Mouse (Mus musculus) heart, adult 2 months (tissue): Measurements from ENCODE around the gene Arhgef25. TPM values are rescaled to one million over a fixed set of nuclear protein-coding genes. Genes with fewer than 3 reads are reported as not detected.
"Not testable (repeated sequence)": the region's sequence is repeated elsewhere in the genome, so short reads cannot be mapped to it uniquely, and the experiment has no call there.

Experiments
- DNase-seq, 2 experiments: peaks; one replicate each; pipeline ENCODE4 v3.0.0; 2021
- H3K27ac ChIP-seq: fragments of 200-600 bp; 2 replicates; pipeline ENCODE4 v1.8.1; 2022
- H3K27me3 ChIP-seq: fragments of 200-500 bp; 2 replicates; pipeline ENCODE4 v1.6.1; 2012; ENCODE audit warnings: mild to moderate bottlenecking, low read length, inconsistent platforms, mixed read lengths; ENCODE audit not compliant: control insufficient read depth, insufficient read depth
- H3K36me3 ChIP-seq: fragments of 200-500 bp; 2 replicates; pipeline ENCODE4 v1.6.1; 2012; ENCODE audit warnings: low read length, inconsistent platforms; ENCODE audit not compliant: control insufficient read depth, insufficient read depth
- H3K4me1 ChIP-seq: fragments of 200-500 bp; 2 replicates; pipeline ENCODE4 v1.6.1; 2011; ENCODE audit warnings: low read length; ENCODE audit not compliant: control insufficient read depth, insufficient read depth
- H3K4me3 ChIP-seq: fragments of 200-600 bp; 2 replicates; pipeline ENCODE4 v1.8.1; 2022
- H3K79me2 ChIP-seq: fragments of 200-500 bp; replicated peaks from 2 replicates; pipeline ENCODE4 v1.6.1; 2012; ENCODE audit warnings: mild to moderate bottlenecking, inconsistent platforms, low read length, moderate library complexity, mixed read lengths; ENCODE audit not compliant: control insufficient read depth, insufficient read depth
- H3K9ac ChIP-seq: fragments of 200-500 bp; 2 replicates; pipeline ENCODE4 v1.6.1; 2012; ENCODE audit warnings: low read depth, mild to moderate bottlenecking, control low read depth, inconsistent platforms, low read length, mixed read lengths
- CTCF ChIP-seq: fragments of 200-600 bp; IDR thresholded peaks from 2 replicates; pipeline ENCODE4 v1.8.1; 2022; ENCODE audit warnings: antibody characterized with exemption, mild to moderate bottlenecking, moderate library complexity
- EP300 ChIP-seq: fragments of 200-500 bp; IDR thresholded peaks from 2 replicates; pipeline ENCODE4 v1.6.1; 2011; ENCODE audit warnings: low read depth, low read length, control low read depth; ENCODE audit not compliant: insufficient read depth
- POLR2A ChIP-seq: fragments of 200-500 bp; IDR thresholded peaks from 2 replicates; pipeline ENCODE4 v1.6.1; 2011; ENCODE audit warnings: mild to moderate bottlenecking, low read depth, low read length, control low read depth; ENCODE audit not compliant: insufficient read depth
- WGBS: fragments of 180-500 bp; shearing (Covaris S2); methylation state at CpG from one replicate; pipeline ENCODE4 v1.1.7; 2018; 5-methylcytosine and 5-hydroxymethylcytosine counted together
- intact Hi-C: fragments of 180-260 bp; cut with DNase I; formaldehyde crosslinking; loops from one replicate; pipeline ENCODE4 v1.15.1; 2025
- polyA plus RNA-seq: library from polyadenylated mRNA; depleted of rRNA; stranded (reverse); fragments of >200 nt; gene quantifications from 2 replicates; pipeline ENCODE4 v1.2.3, GENCODE M21; 2012
- total RNA-seq, 2 experiments: library from RNA; stranded (reverse); gene quantifications; 2 replicates each; pipeline ENCODE4 v1.2.3; 2021

Gene Arhgef25
- total and polyA plus RNA-seq, 3 experiments: 9.8 to 18.2 (median 10.1) TPM

- TF ChIP-seq EP300: no peak
- TF ChIP-seq CTCF: no peak
- Histone ChIP-seq H3K79me2 (no peaks in the 10 kb centered on the region), H3K36me3 (no peaks in the 10 kb centered on the region), H3K27me3 (peaks cover 7% of the 10 kb centered on the region; the same call in 1 of the 2 replicates), H3K27ac (no peak overlapping the region), H3K4me3 (peak overlapping the region; percentile 62), H3K9ac (no peak overlapping the region), H3K4me1 (peaks cover 3% of the 10 kb centered on the region; the same call in 1 of the 2 replicates)
- whole genome bisulfite sequencing: 14% methylated on average over 11 of the region's 11 CpGs
- DNase-seq: no peak
- intact Hi-C loops: no loop called here
These were observed 23.5 kb downstream of the Arhgef25 start for GRCm38 (mm10) chr10:127166404-127166715.

- DNase-seq: peak; percentile 66 to 68
- H3K9ac ChIP-seq: peak overlapping the region; percentile 76
- peak overlapping the region; percentile 62; the same call in 1 of the 2 replicates for H3K27ac ChIP-seq
- peaks cover 7% of the 10 kb centered on the region; the same call in 1 of the 2 replicates for H3K27me3 ChIP-seq
- no peaks in the 10 kb centered on the region for H3K79me2 ChIP-seq
- H3K36me3 ChIP-seq: no peaks in the 10 kb centered on the region
- WGBS: under 1% methylated on average over 56 of the region's 56 CpGs
- H3K4me3 ChIP-seq: peak overlapping the region; percentile 62
- TF ChIP-seq POLR2A (no peak), EP300 (no peak), CTCF (no peak)
- H3K4me1 ChIP-seq: peaks cover 3% of the 10 kb centered on the region; the same call in 1 of the 2 replicates
- intact Hi-C loops: loop anchor here (1.0 to 2.0 kb wide), 2 partner anchors 43 to 63 kb away; no protein-coding TSS in a partner anchor
These were observed 24.1 kb downstream of the Arhgef25 start for GRCm38 (mm10) chr10:127165654-127166403.

GRCm38 (mm10) chr10:127165354-127165653 is 24.6 kb downstream of the Arhgef25 start:
- Histone ChIP-seq H3K36me3 (no peaks in the 10 kb centered on the region), H3K4me1 (peaks cover 3% of the 10 kb centered on the region; the same call in 1 of the 2 replicates), H3K9ac (peak overlapping the region; percentile 76), H3K79me2 (no peaks in the 10 kb centered on the region), H3K27ac (peak overlapping the region; percentile 62), H3K4me3 (peak overlapping the region; percentile 62), H3K27me3 (peaks cover 7% of the 10 kb centered on the region; the same call in 1 of the 2 replicates)
- TF ChIP-seq CTCF: no peak
- no peak for TF ChIP-seq POLR2A
- no peak for TF ChIP-seq EP300
- intact Hi-C loops: loop anchor here (1.0 to 2.0 kb wide), 2 partner anchors 43 to 64 kb away; no protein-coding TSS in a partner anchor
- DNase-seq: no peak
- under 1% methylated on average over 42 of the region's 42 CpGs for WGBS

GRCm38 (mm10) chr10:127164631-127165353 is 25.1 kb downstream of the Arhgef25 start, which contains the start of gene B4galnt1:
TSS of gene B4galnt1 (plus strand) at chr10:127165225.
- DNase-seq: peak; percentile 84
- Histone ChIP-seq H3K4me1 (peaks cover 3% of the 10 kb centered on the region; the same call in 1 of the 2 replicates), H3K9ac (peak within 1 kb of the TSS; percentile 76), H3K79me2 (no peaks in the 10 kb centered on the region), H3K4me3 (peak within 1 kb of the TSS; percentile 62), H3K36me3 (no peaks in the 10 kb centered on the region), H3K27me3 (peaks cover 7% of the 10 kb centered on the region; the same call in 1 of the 2 replicates), H3K27ac (peak within 1 kb of the TSS; percentile 62)
- intact Hi-C loops: loop anchor here (1.0 to 2.0 kb wide), 2 partner anchors 42 to 65 kb away; no protein-coding TSS in a partner anchor
- WGBS: 4% methylated on average over 52 of the region's 52 CpGs
- no peak for TF ChIP-seq POLR2A
- TF ChIP-seq CTCF: no peak; the same call in 1 of the 2 replicates
- no peak for TF ChIP-seq EP300

GRCm38 (mm10) chr10:127164190-127164589 is 25.7 kb downstream of the Arhgef25 start:
- Histone ChIP-seq H3K4me3 (no peak overlapping the region), H3K79me2 (no peaks in the 10 kb centered on the region), H3K36me3 (no peaks in the 10 kb centered on the region), H3K27me3 (peaks cover 7% of the 10 kb centered on the region; the same call in 1 of the 2 replicates), H3K9ac (no peak overlapping the region), H3K27ac (no peak overlapping the region), H3K4me1 (peaks cover 3% of the 10 kb centered on the region; the same call in 1 of the 2 replicates)
- no peak for DNase-seq
- WGBS: 93% methylated on average over 4 of the region's 4 CpGs
- intact Hi-C loops: loop anchor here (2.0 kb wide), 1 partner anchor 41 kb away; no protein-coding TSS in a partner anchor
- TF ChIP-seq EP300 (no peak), CTCF (no peak), POLR2A (no peak)

- H3K79me2 ChIP-seq, intact Hi-C loops, H3K9ac ChIP-seq, H3K4me3 ChIP-seq, H3K27ac ChIP-seq, DNase-seq, H3K27me3 ChIP-seq, H3K4me1 ChIP-seq, H3K36me3 ChIP-seq: not testable (repeated sequence)
- WGBS: 50% methylated on average over 7 of the region's 7 CpGs
These were observed 27.1 kb downstream of the Arhgef25 start for GRCm38 (mm10) chr10:127162771-127163261.
